Mouse (Mus musculus) G1E (cell line): Measurements from ENCODE around the gene Gjd3.

ENCODE experiments used
- CTCF ChIP-seq: IDR thresholded peaks from 2 replicates; pipeline ENCODE4 v1.5.1; 2012; ENCODE audit warnings: low read depth, low read length, inconsistent platforms, mixed read lengths
- POLR2AphosphoS5 ChIP-seq: IDR thresholded peaks from 2 replicates; pipeline ENCODE4 v1.6.1; 2012; ENCODE audit warnings: low read depth, low read length, inconsistent platforms; ENCODE audit not compliant: insufficient replicate concordance

- TF ChIP-seq CTCF, result no peak
- TF ChIP-seq POLR2AphosphoS5, result no peak
Observed at GRCm38 (mm10) chr11:98952736-98953135, 30.1 kb downstream of the Gjd3 start.
